Mouse (Mus musculus) MEL (cell line): ENCODE results near the gene Kcnd3. TPM values are rescaled to one million over a fixed set of nuclear protein-coding genes. Genes with fewer than 3 reads are reported as not detected.

Source experiments
- DNase-seq: peaks from one replicate; pipeline ENCODE4 v3.0.0; 2011; ENCODE audit warnings: low read depth, low spot score
- H3K27ac ChIP-seq: 2 replicates; pipeline ENCODE4 v1.5.1; 2012; ENCODE audit warnings: low read depth, mild to moderate bottlenecking, control low read depth, low read length, moderate library complexity; ENCODE audit not compliant: control insufficient read depth
- H3K27me3 ChIP-seq, 2 experiments: fragments of 150-350 bp in 1 of 2; sonication (generic) in 1 of 2; 2 replicates each; pipeline ENCODE4 v1.6.1; 2012; ENCODE audit warnings: low read length in 2 of 2, mild to moderate bottlenecking in 2 of 2, improper control_type of control experiment in 1 of 2, moderate library complexity in 1 of 2; ENCODE audit not compliant: insufficient read depth in 2 of 2, control insufficient read depth in 1 of 2
- H3K36me3 ChIP-seq, 2 experiments: 2 replicates each; pipeline ENCODE4 v1.6.1; 2012 to 2014; ENCODE audit warnings: low read length in 2 of 2, improper control_type of control experiment in 1 of 2, inconsistent platforms in 1 of 2, mild to moderate bottlenecking in 1 of 2; ENCODE audit not compliant: insufficient read depth in 2 of 2, control insufficient read depth in 1 of 2
- H3K4me1 ChIP-seq, 2 experiments: fragments of 150-350 bp in 1 of 2; sonication (generic) in 1 of 2; 2 replicates each; pipeline ENCODE4 v1.6.1; 2012; ENCODE audit warnings: low read length in 2 of 2, improper control_type of control experiment in 1 of 2, mild to moderate bottlenecking in 1 of 2; ENCODE audit not compliant: insufficient read depth in 2 of 2, control insufficient read depth in 1 of 2
- H3K4me3 ChIP-seq, 2 experiments: fragments of 150-350 bp in 1 of 2; sonication (generic) in 1 of 2; 2 replicates each; pipeline ENCODE4 v1.5.1; 2012; ENCODE audit warnings: low read depth in 2 of 2, low read length in 2 of 2, mild to moderate bottlenecking in 2 of 2, moderate library complexity in 2 of 2, control low read depth in 1 of 2, improper control_type of control experiment in 1 of 2; ENCODE audit not compliant: control insufficient read depth in 1 of 2, insufficient read depth in 1 of 2
- H3K79me2 ChIP-seq: 2 replicates; pipeline ENCODE4 v1.6.1; 2012; ENCODE audit warnings: mild to moderate bottlenecking, low read length, moderate library complexity; ENCODE audit not compliant: control insufficient read depth, poor library complexity, insufficient read depth
- H3K9ac ChIP-seq: 2 replicates; pipeline ENCODE4 v1.6.1; 2012; ENCODE audit warnings: low read depth, mild to moderate bottlenecking, control low read depth, low read length, moderate library complexity; ENCODE audit not compliant: control insufficient read depth, poor library complexity, severe bottlenecking
- H3K9me3 ChIP-seq: fragments of 150-350 bp; sonication (generic); replicated peaks from 2 replicates; pipeline ENCODE4 v1.6.1; 2012; ENCODE audit warnings: mild to moderate bottlenecking, low read length, improper control_type of control experiment, moderate library complexity; ENCODE audit not compliant: insufficient read depth
- E2F4 ChIP-seq: IDR thresholded peaks from 2 replicates; pipeline ENCODE4 v1.6.1; 2011; ENCODE audit warnings: low read depth, low read length, improper control_type of control experiment, borderline replicate concordance
- EP300 ChIP-seq, 2 experiments: IDR thresholded peaks; 2 replicates each; pipeline ENCODE4 v1.6.1; 2011; ENCODE audit warnings: improper control_type of control experiment in 2 of 2, low read length in 2 of 2, low read depth in 1 of 2, mild to moderate bottlenecking in 1 of 2
- ETS1 ChIP-seq: IDR thresholded peaks from 2 replicates; pipeline ENCODE4 v1.6.1; 2012; ENCODE audit warnings: low read depth, mild to moderate bottlenecking, inconsistent platforms, low read length, improper control_type of control experiment, moderate library complexity
- GABPA ChIP-seq: IDR thresholded peaks from 2 replicates; pipeline ENCODE4 v1.6.1; 2012; ENCODE audit warnings: low read depth, mild to moderate bottlenecking, inconsistent platforms, low read length, improper control_type of control experiment, moderate library complexity
- GATA1 ChIP-seq: IDR thresholded peaks from 2 replicates; pipeline ENCODE4 v1.6.1; 2011; ENCODE audit warnings: low read depth, low read length, improper control_type of control experiment
- JUND ChIP-seq: IDR thresholded peaks from 2 replicates; pipeline ENCODE4 v1.6.1; 2011; ENCODE audit warnings: low read depth, mild to moderate bottlenecking, improper control_type of control experiment, low read length
- MAX ChIP-seq: IDR thresholded peaks from 2 replicates; pipeline ENCODE4 v1.6.1; 2011; ENCODE audit warnings: low read length, improper control_type of control experiment
- MAZ ChIP-seq: IDR thresholded peaks from 2 replicates; pipeline ENCODE4 v1.6.1; 2012; ENCODE audit warnings: low read depth, mild to moderate bottlenecking, inconsistent platforms, low read length, improper control_type of control experiment
- MXI1 ChIP-seq: IDR thresholded peaks from 2 replicates; pipeline ENCODE4 v1.6.1; 2011; ENCODE audit warnings: mild to moderate bottlenecking, low read depth, low read length, improper control_type of control experiment
- MYB ChIP-seq: IDR thresholded peaks from 2 replicates; pipeline ENCODE4 v1.6.1; 2011; ENCODE audit warnings: mild to moderate bottlenecking, low read depth, low read length, improper control_type of control experiment
- NELFE ChIP-seq: IDR thresholded peaks from 2 replicates; pipeline ENCODE4 v1.6.1; 2011; ENCODE audit warnings: low read depth, low read length, improper control_type of control experiment
- POLR2AphosphoS5 ChIP-seq: IDR thresholded peaks from 2 replicates; pipeline ENCODE4 v1.6.1; 2012; ENCODE audit warnings: low read depth, borderline replicate concordance, mild to moderate bottlenecking, inconsistent platforms, low read length, moderate library complexity, mixed read lengths
- SIN3A ChIP-seq: IDR thresholded peaks from 2 replicates; pipeline ENCODE4 v1.6.1; 2012; ENCODE audit warnings: low read length, improper control_type of control experiment, inconsistent platforms
- SMC3 ChIP-seq: IDR thresholded peaks from 2 replicates; pipeline ENCODE4 v1.6.1; 2011; ENCODE audit warnings: low read depth, low read length, improper control_type of control experiment
- USF2 ChIP-seq, 2 experiments: IDR thresholded peaks; 2 replicates each; pipeline ENCODE4 v1.6.1; 2011 to 2012; ENCODE audit warnings: improper control_type of control experiment in 2 of 2, low read length in 2 of 2, borderline replicate concordance in 1 of 2, inconsistent platforms in 1 of 2, low read depth in 1 of 2, mild to moderate bottlenecking in 1 of 2; ENCODE audit not compliant: insufficient read depth in 1 of 2
- ZC3H11A ChIP-seq: IDR thresholded peaks from 2 replicates; pipeline ENCODE4 v1.6.1; 2012; ENCODE audit warnings: low read depth, mild to moderate bottlenecking, inconsistent platforms, low read length, improper control_type of control experiment
- polyA plus RNA-seq, 2 experiments: library from polyadenylated mRNA; stranded (reverse) in 1 of 2; unstranded in 1 of 2; fragments of >175 nt in 1 of 2; fragments of >200 nt in 1 of 2; gene quantifications; 2 replicates each; pipeline versions ENCODE4 v1.2.1 to v1.2.4; 2012; ENCODE audit warnings: low replicate concordance in 2 of 2, low read depth in 1 of 2; ENCODE audit not compliant: insufficient read length in 2 of 2, insufficient read depth in 1 of 2, missing spikeins in 1 of 2
- total RNA-seq: library from RNA; depleted of rRNA; stranded (reverse); fragments of 300-350 nt; gene quantifications from 2 replicates; pipeline ENCODE4 v1.2.3, GENCODE M21; 2012

Kcnd3 gene
- total and polyA plus RNA-seq, 3 experiments = 0.01 TPM; not detected in 2

- H3K36me3 ChIP-seq = no peaks in the 10 kb centered on the region
- H3K27me3 ChIP-seq = no peaks in the 10 kb centered on the region
- no peak overlapping the region for H3K27ac ChIP-seq
- H3K4me3 ChIP-seq = no peak overlapping the region
- H3K79me2 ChIP-seq = no peaks in the 10 kb centered on the region
- no peak for DNase-seq
- TF ChIP-seq SIN3A (no peak), JUND (no peak), POLR2AphosphoS5 (no peak), MXI1 (no peak)
- H3K9ac ChIP-seq = no peak overlapping the region
- H3K4me1 ChIP-seq = no peaks in the 10 kb centered on the region
- H3K9me3 ChIP-seq = no peaks in the 10 kb centered on the region
These were observed 555 bp downstream of the Kcnd3 start for GRCm38 (mm10) chr3:105452556-105453213.

- Histone ChIP-seq H3K27me3 (no peaks in the 10 kb centered on the region), H3K36me3 (no peaks in the 10 kb centered on the region), H3K4me1 (no peaks in the 10 kb centered on the region), H3K9me3 (no peaks in the 10 kb centered on the region), H3K9ac (no peak overlapping the region), H3K4me3 (no peak overlapping the region), H3K27ac (no peak overlapping the region), H3K79me2 (no peaks in the 10 kb centered on the region)
- no peak for DNase-seq
- TF ChIP-seq GABPA (no peak), ZC3H11A (no peak), NELFE (no peak), USF2 (IDR thresholded peaks at IDR 0.05; ENCODE audit: borderline replicate concordance in 1 of 2, insufficient read depth in 1 of 2, low read depth in 1 of 2, low read length in 2 of 2) (no peak), SMC3 (no peak), EP300 (IDR thresholded peaks at IDR 0.05; ENCODE audit: low read depth in 1 of 2, low read length in 2 of 2) (no peak), ETS1 (no peak), MAX (no peak), JUND (no peak), MYB (no peak), MAZ (no peak), GATA1 (no peak), E2F4 (no peak)
These were observed 1.3 kb downstream of the Kcnd3 start for GRCm38 (mm10) chr3:105453214-105453950.
